Comparison of ENCODE assay signal across 9 mouse cellular contexts in the genomic region with DNA sequence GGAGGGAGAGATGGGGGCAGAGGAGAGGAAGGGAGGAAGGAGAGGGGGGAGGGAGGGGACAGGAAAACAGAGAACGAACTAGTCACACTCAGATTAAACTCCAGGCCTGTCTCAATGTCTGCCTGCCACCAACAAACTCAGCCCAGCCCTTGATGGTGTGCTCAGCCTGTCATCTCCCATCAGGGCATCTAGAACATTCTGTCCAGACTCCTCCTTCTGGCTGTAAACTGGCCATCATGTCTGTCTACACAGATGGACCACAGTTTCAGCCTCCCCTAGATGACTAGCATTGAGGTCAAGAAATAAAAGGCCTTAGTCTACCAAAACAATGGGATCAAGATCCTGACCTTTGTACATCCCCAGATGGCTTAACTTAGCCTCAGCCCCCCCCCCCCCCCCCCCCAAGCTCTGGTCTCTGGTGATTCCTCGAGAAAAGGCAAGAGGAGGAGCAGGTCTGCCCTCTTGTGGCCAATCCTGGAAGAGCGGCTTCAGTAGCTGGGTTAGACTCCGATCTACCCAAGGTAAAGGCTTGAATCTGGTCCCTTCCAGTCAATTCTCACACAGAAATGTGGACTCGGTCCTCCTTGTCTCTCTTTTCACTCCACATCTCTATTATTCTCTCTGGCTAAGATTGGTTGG. TPM values are rescaled to one million over a fixed set of nuclear protein-coding genes. Genes with fewer than 3 reads are reported as not detected.
DNase-seq lines count a peak whose midpoint lies in the region; ATAC-seq lines count a peak whose summit lies in the region.
"Had no signal": no experiment of that assay in that cellular context is flagged by ENCODE, and none has a peak within 500 bp of the region (broad histone marks: within the 10 kb centered on the region; RNA-seq: fewer than 3 reads in every experiment).

No protein-coding gene starts in this region.

- H3K27ac ChIP-seq in kidney, embryonic 14.5 days (ENCODE audit: low read depth, low read length), result no peak overlapping the region
- no peak overlapping the region for H3K27ac ChIP-seq in liver, embryonic 13.5 days
- H3K27ac ChIP-seq: embryonic facial prominence, embryonic 15.5 days had no signal

- H3K9me3 ChIP-seq in kidney, embryonic 14.5 days (ENCODE audit: control insufficient read depth, low read length), result no peaks in the 10 kb centered on the region
- no peaks in the 10 kb centered on the region for H3K9me3 ChIP-seq in liver, embryonic 13.5 days (replicated peaks)
- H3K9me3 ChIP-seq: embryonic facial prominence, embryonic 15.5 days had no signal

- H3K4me1 ChIP-seq in kidney, embryonic 14.5 days (ENCODE audit: control insufficient read depth, insufficient read depth, low read length), result no peaks in the 10 kb centered on the region
- H3K4me1 ChIP-seq in liver, embryonic 13.5 days (replicated peaks), result no peaks in the 10 kb centered on the region
- H3K4me1 ChIP-seq: embryonic facial prominence, embryonic 15.5 days had no signal

- no peaks in the 10 kb centered on the region for H3K27me3 ChIP-seq in kidney, embryonic 14.5 days (ENCODE audit: control insufficient read depth, insufficient read depth, low read length)
- H3K27me3 ChIP-seq in liver, embryonic 13.5 days, result no peaks in the 10 kb centered on the region
- H3K27me3 ChIP-seq: embryonic facial prominence, embryonic 15.5 days had no signal

- DNase-seq in A20 (ENCODE audit: low read depth, low spot score), result peak; percentile 77
- DNase-seq in cerebellum, postnatal 4 days (ENCODE audit: low spot score in 2 of 2), result peak; percentile 73 to 89
- peak; percentile 61 to 70 for DNase-seq in gastrocnemius, postnatal 4 days (ENCODE audit: low spot score in 2 of 2)
- peak; percentile 42 for DNase-seq in liver, embryonic 13.5 days
- peak; percentile 35 for DNase-seq in ovary, adult 18-20 months (ENCODE audit: low spot score)
- DNase-seq in thymus, postnatal 0 days (ENCODE audit: low spot score), result peak; percentile 80

- H3K9ac ChIP-seq in kidney, embryonic 14.5 days (ENCODE audit: low read depth, low read length), result no peak overlapping the region
- H3K9ac ChIP-seq in liver, embryonic 13.5 days, result no peak overlapping the region
- H3K9ac ChIP-seq: embryonic facial prominence, embryonic 15.5 days had no signal

- H3K36me3 ChIP-seq in kidney, embryonic 14.5 days (ENCODE audit: control insufficient read depth, insufficient read depth, low read length), result no peaks in the 10 kb centered on the region
- H3K36me3 ChIP-seq in liver, embryonic 13.5 days, result 0 out of 2 replicates have a peak, but pooled peaks cover 3% of the 10 kb centered on the region

- no peak overlapping the region for H3K4me2 ChIP-seq in kidney, embryonic 14.5 days (replicated peaks; ENCODE audit: low read depth, low read length)
- no peak overlapping the region for H3K4me2 ChIP-seq in liver, embryonic 13.5 days
- H3K4me2 ChIP-seq: embryonic facial prominence, embryonic 15.5 days had no signal

- 13% methylated on average over 5 of the region's 5 CpGs for WGBS in kidney, embryonic 14.5 days
- 4% methylated on average over 5 of the region's 5 CpGs for WGBS in liver, embryonic 13.5 days (ENCODE audit: insufficient replicate concordance)

- H3K4me3 ChIP-seq in kidney, embryonic 14.5 days (ENCODE audit: low read length), result no peak overlapping the region
- H3K4me3 ChIP-seq in liver, embryonic 13.5 days (replicated peaks), result no peak overlapping the region
- H3K4me3 ChIP-seq: embryonic facial prominence, embryonic 15.5 days had no signal

- peak; percentile 59 for ATAC-seq in activated CD4-positive, CD25-positive, alpha-beta regulatory T cell, adult 4 months
- ATAC-seq in kidney, embryonic 14.5 days (ENCODE audit: low FRiP score, low TSS enrichment), result 0 out of 2 replicates have a peak, but pooled peaks have one; percentile 29
- no peak for ATAC-seq in liver, embryonic 13.5 days (ENCODE audit: low read depth)

RNA-seq across cellular contexts. Expression of a gene that starts 7.5 kb away (rescaled TPM):
- polyA plus RNA-seq in activated CD4-positive, CD25-positive, alpha-beta regulatory T cell, adult 4 months (2017; shearing (Covaris generic)), result 100 to 1,000 TPM; 190 to 202 TPM
- 100 to 1,000 TPM; 157 to 161 TPM for total RNA-seq in gastrocnemius, postnatal 4 days (2021)
- 129 and 144 TPM in 2 replicates for polyA plus RNA-seq in kidney, embryonic 14.5 days (2014; fragmentation: Nextera tagmentation; extraction: Ambion mirVana)
- 56.4 and 59.5 TPM in 2 replicates for polyA plus RNA-seq in liver, embryonic 13.5 days (2015; fragmentation: Nextera tagmentation; extraction: Ambion mirVana)
- 220 and 236 TPM in 2 replicates for polyA plus RNA-seq in thymus, postnatal 0 days (2015; fragmentation: Nextera tagmentation; extraction: Ambion mirVana)

RNA-seq across cellular contexts. Expression of a gene that starts 20.7 kb away (rescaled TPM):
- polyA plus RNA-seq in activated CD4-positive, CD25-positive, alpha-beta regulatory T cell, adult 4 months (2017; shearing (Covaris generic)), result not detected
- total RNA-seq in gastrocnemius, postnatal 4 days (2021), result not detected
- polyA plus RNA-seq in kidney, embryonic 14.5 days (2014; fragmentation: Nextera tagmentation; extraction: Ambion mirVana), result not detected in 2 replicates
- polyA plus RNA-seq in liver, embryonic 13.5 days (2015; fragmentation: Nextera tagmentation; extraction: Ambion mirVana), result not detected in 2 replicates
- polyA plus RNA-seq in thymus, postnatal 0 days (2015; fragmentation: Nextera tagmentation; extraction: Ambion mirVana), result not detected in 2 replicates
- polyA plus RNA-seq: embryonic facial prominence, embryonic 15.5 days had no signal

RNA-seq across cellular contexts. Expression of a gene that starts 40.7 kb away (rescaled TPM):
- under 1 TPM; 0.65 to 0.92 TPM for polyA plus RNA-seq in activated CD4-positive, CD25-positive, alpha-beta regulatory T cell, adult 4 months (2017; shearing (Covaris generic))
- total RNA-seq in gastrocnemius, postnatal 4 days (2021), result under 1 TPM; 0.20 to 0.44 TPM
- polyA plus RNA-seq in kidney, embryonic 14.5 days (2014; fragmentation: Nextera tagmentation; extraction: Ambion mirVana), result 0.27 and 0.68 TPM in 2 replicates
- polyA plus RNA-seq in liver, embryonic 13.5 days (2015; fragmentation: Nextera tagmentation; extraction: Ambion mirVana), result 0.82 and 0.87 TPM in 2 replicates
- polyA plus RNA-seq in thymus, postnatal 0 days (2015; fragmentation: Nextera tagmentation; extraction: Ambion mirVana), result 1.7 TPM in 2 replicates
